Mouse (Mus musculus) E14TG2a.4 (cell line): ENCODE data around the gene Tmem135.

ENCODE experiments used
- CTCF ChIP-seq: conservative IDR thresholded peaks from 2 replicates; pipeline ENCODE4 v1.5.1; 2014; ENCODE audit warnings: low read length
- NANOG ChIP-seq: IDR thresholded peaks from 2 replicates; pipeline ENCODE4 v1.6.1; 2014; ENCODE audit warnings: borderline replicate concordance, low read length, mixed read lengths
- POU5F1 ChIP-seq: IDR thresholded peaks from 2 replicates; pipeline ENCODE4 v1.6.1; 2014; ENCODE audit warnings: low read length, borderline replicate concordance

- TF ChIP-seq CTCF (no peak), POU5F1 (no peak), NANOG (no peak)
These were observed 19.2 kb upstream of the Tmem135 start for GRCm38 (mm10) chr7:89423194-89423593.
